31 mouse cellular contexts compared by ENCODE assay signal in genomic region chr6:91400514-91400913, GRCm38 (mm10). TPM values are rescaled to one million over a fixed set of nuclear protein-coding genes. Genes with fewer than 3 reads are reported as not detected.
DNase-seq lines count a peak whose midpoint lies in the region; ATAC-seq and TF ChIP-seq lines count a peak whose summit lies in the region.
"Had no signal": no experiment of that assay in that cellular context is flagged by ENCODE, and none has a peak within 500 bp of the region (broad histone marks: within the 10 kb centered on the region; RNA-seq: fewer than 3 reads in every experiment).

No protein-coding gene starts in this region.

- peak overlapping the region; percentile 9 for H3K4me3 ChIP-seq in cerebellum, adult 2 months (replicated peaks; ENCODE audit: insufficient read depth, low read depth, low read length)
- H3K4me3 ChIP-seq in hindbrain, embryonic 10.5 days, result no peak overlapping the region
- no peak overlapping the region for H3K4me3 ChIP-seq in hindbrain, embryonic 16.5 days (ENCODE audit: low read length)
- H3K4me3 ChIP-seq in neural tube, embryonic 15.5 days (replicated peaks), result no peak overlapping the region
- H3K4me3 ChIP-seq in midbrain, postnatal 0 days (ENCODE audit: low read depth, low read length), result no peak overlapping the region
- H3K4me3 ChIP-seq: embryonic facial prominence, embryonic 12.5 days; heart, embryonic 12.5 days; intestine, embryonic 15.5 days; limb, embryonic 12.5 days; neural tube, embryonic 12.5 days had no signal

- no peak overlapping the region for H3K4me2 ChIP-seq in hindbrain, embryonic 16.5 days (ENCODE audit: low read length)
- H3K4me2 ChIP-seq in neural tube, embryonic 15.5 days, result no peak overlapping the region
- no peak overlapping the region for H3K4me2 ChIP-seq in midbrain, postnatal 0 days (ENCODE audit: low read depth, low read length, poor library complexity, severe bottlenecking)
- H3K4me2 ChIP-seq: embryonic facial prominence, embryonic 12.5 days; heart, embryonic 12.5 days; intestine, embryonic 15.5 days; limb, embryonic 12.5 days; liver, embryonic 11.5 days; neural tube, embryonic 12.5 days had no signal

- DNase-seq in cerebellum, adult 2 months, result peak in 1 of 2 experiments; percentile 58
- no peak for DNase-seq in cerebellum, postnatal 4 days (ENCODE audit: low spot score in 2 of 2)
- DNase-seq in hindbrain, embryonic 10.5 days (ENCODE audit: low spot score), result no peak
- DNase-seq in neural tube, embryonic 10.5 days (ENCODE audit: extremely low spot score, low spot score), result no peak
- DNase-seq in midbrain, postnatal 0 days (ENCODE audit: low spot score), result no peak
- DNase-seq in frontal cortex, postnatal 14 days (ENCODE audit: low spot score in 2 of 2), result no peak
- DNase-seq: adrenal gland, adult 8-10 months; B cell, adult 2 months; gastrocnemius, postnatal 25 days; heart, adult 18-20 months; heart, postnatal 10 days; kidney, adult 9 months; kidney, postnatal 14 days; layer of hippocampus, postnatal 36 days; liver, postnatal 0 days; lung, postnatal 10 days; retina, postnatal 1 day; right cerebral cortex, postnatal 25 days; spleen, adult 18-20 months had no signal

- WGBS in cerebellum, adult 2 months, result 9% methylated on average over 12 of the region's 12 CpGs
- WGBS in hindbrain, embryonic 10.5 days, result 85% methylated on average over 12 of the region's 12 CpGs
- 73% methylated on average over 12 of the region's 12 CpGs for WGBS in hindbrain, embryonic 16.5 days
- WGBS in neural tube, embryonic 15.5 days, result 75% methylated on average over 12 of the region's 12 CpGs
- WGBS in midbrain, postnatal 0 days, result 82% methylated on average over 12 of the region's 12 CpGs

- H3K27ac ChIP-seq in cerebellum, adult 2 months (ENCODE audit: insufficient read depth, low read length), result peak overlapping the region; percentile 73
- H3K27ac ChIP-seq in hindbrain, embryonic 10.5 days, result peak overlapping the region; percentile 86
- H3K27ac ChIP-seq in hindbrain, embryonic 16.5 days (ENCODE audit: low read depth, low read length), result no peak overlapping the region; the same call in 1 of the 2 replicates
- 0 out of 2 replicates have a peak overlapping the region, but pooled peaks have one; percentile 15 for H3K27ac ChIP-seq in neural tube, embryonic 15.5 days (replicated peaks)
- no peak overlapping the region for H3K27ac ChIP-seq in midbrain, postnatal 0 days (ENCODE audit: low read depth, low read length)
- H3K27ac ChIP-seq: embryonic facial prominence, embryonic 12.5 days; intestine, embryonic 15.5 days; limb, embryonic 12.5 days; neural tube, embryonic 12.5 days had no signal

- H3K27me3 ChIP-seq in cerebellum, adult 2 months (ENCODE audit: control insufficient read depth, insufficient read depth, low read length), result no peaks in the 10 kb centered on the region
- H3K27me3 ChIP-seq in hindbrain, embryonic 10.5 days (ENCODE audit: insufficient read depth, poor library complexity, severe bottlenecking), result peaks cover 8% of the 10 kb centered on the region; the same call in 1 of the 2 replicates
- no peaks in the 10 kb centered on the region for H3K27me3 ChIP-seq in hindbrain, embryonic 16.5 days (replicated peaks; ENCODE audit: control insufficient read depth, insufficient read depth, low read length)
- no peaks in the 10 kb centered on the region for H3K27me3 ChIP-seq in neural tube, embryonic 15.5 days (replicated peaks)
- no peaks in the 10 kb centered on the region for H3K27me3 ChIP-seq in midbrain, postnatal 0 days (ENCODE audit: insufficient read depth, low read length)
- H3K27me3 ChIP-seq: neural tube, embryonic 12.5 days had no signal

- peaks cover 53% of the 10 kb centered on the region; the same call in 1 of the 2 replicates for H3K36me3 ChIP-seq in hindbrain, embryonic 10.5 days
- H3K36me3 ChIP-seq in hindbrain, embryonic 16.5 days (ENCODE audit: control insufficient read depth, insufficient read depth, low read length), result no peaks in the 10 kb centered on the region
- no peaks in the 10 kb centered on the region for H3K36me3 ChIP-seq in neural tube, embryonic 15.5 days
- H3K36me3 ChIP-seq in midbrain, postnatal 0 days (ENCODE audit: insufficient read depth, low read length), result no peaks in the 10 kb centered on the region; the same call in 1 of the 2 replicates
- H3K36me3 ChIP-seq: embryonic facial prominence, embryonic 12.5 days; G1E; heart, embryonic 12.5 days; intestine, embryonic 15.5 days; limb, embryonic 12.5 days; neural tube, embryonic 12.5 days had no signal

- TF ChIP-seq CTCF in cerebellum, adult 2 months (IDR thresholded peaks at IDR 0.05; ENCODE audit: borderline replicate concordance, insufficient read depth, low read depth, low read length), result no peak
- TF ChIP-seq CTCF in midbrain, postnatal 0 days (IDR thresholded peaks at IDR 0.05), result no peak

- no peaks in the 10 kb centered on the region for H3K9me3 ChIP-seq in hindbrain, embryonic 10.5 days
- H3K9me3 ChIP-seq in hindbrain, embryonic 16.5 days (ENCODE audit: control insufficient read depth, low read length), result no peaks in the 10 kb centered on the region
- no peaks in the 10 kb centered on the region for H3K9me3 ChIP-seq in neural tube, embryonic 15.5 days (replicated peaks)
- no peaks in the 10 kb centered on the region for H3K9me3 ChIP-seq in midbrain, postnatal 0 days (ENCODE audit: low read length)
- H3K9me3 ChIP-seq: embryonic facial prominence, embryonic 12.5 days; G1E; intestine, embryonic 15.5 days; limb, embryonic 12.5 days; neural tube, embryonic 12.5 days had no signal

- 0 out of 2 replicates have a peak, but pooled peaks have one; percentile 10 for TF ChIP-seq POLR2A in cerebellum, adult 2 months (IDR thresholded peaks at IDR 0.05; ENCODE audit: borderline replicate concordance, insufficient read depth, low read length)

- no peak for ATAC-seq in hindbrain, embryonic 16.5 days
- ATAC-seq in neural tube, embryonic 15.5 days (ENCODE audit: low FRiP score), result no peak
- no peak for ATAC-seq in midbrain, postnatal 0 days (ENCODE audit: low FRiP score)
- ATAC-seq: activated CD4-positive, CD25-positive, alpha-beta regulatory T cell, adult 4 months; forebrain, embryonic 14.5 days; intestine, embryonic 15.5 days; liver, postnatal 0 days had no signal

- H3K4me1 ChIP-seq in cerebellum, adult 2 months (ENCODE audit: control insufficient read depth, insufficient read depth, low read length), result peaks cover 44% of the 10 kb centered on the region
- H3K4me1 ChIP-seq in hindbrain, embryonic 10.5 days (replicated peaks), result peaks cover 43% of the 10 kb centered on the region
- H3K4me1 ChIP-seq in hindbrain, embryonic 16.5 days (ENCODE audit: control insufficient read depth, insufficient read depth, low read depth, low read length), result no peaks in the 10 kb centered on the region
- H3K4me1 ChIP-seq in neural tube, embryonic 15.5 days, result peaks cover 10% of the 10 kb centered on the region; the same call in 1 of the 2 replicates
- no peaks in the 10 kb centered on the region for H3K4me1 ChIP-seq in midbrain, postnatal 0 days (ENCODE audit: insufficient read depth, low read length)
- H3K4me1 ChIP-seq: embryonic facial prominence, embryonic 12.5 days; intestine, embryonic 15.5 days; limb, embryonic 12.5 days had no signal

- no peak overlapping the region for H3K9ac ChIP-seq in hindbrain, embryonic 16.5 days (ENCODE audit: low read depth, low read length)
- no peak overlapping the region for H3K9ac ChIP-seq in neural tube, embryonic 15.5 days (replicated peaks)
- 0 out of 2 replicates have a peak overlapping the region, but pooled peaks have one; percentile 2 for H3K9ac ChIP-seq in midbrain, postnatal 0 days (replicated peaks; ENCODE audit: low read length, poor library complexity, severe bottlenecking)
- H3K9ac ChIP-seq: embryonic facial prominence, embryonic 12.5 days; heart, embryonic 12.5 days; intestine, embryonic 15.5 days; limb, embryonic 12.5 days; liver, postnatal 0 days; neural tube, embryonic 12.5 days had no signal

RNA-seq across cellular contexts. Expression of gene Wnt7a, which starts 10.6 kb away (rescaled TPM):
- 40.7 and 47.2 TPM in 2 replicates for polyA plus RNA-seq in cerebellum, adult 2 months (2012; rRNA removed)
- 10.0 and 11.0 TPM in 2 replicates for polyA plus RNA-seq in hindbrain, embryonic 10.5 days (2016; fragmentation: Nextera tagmentation; extraction: Ambion mirVana)
- polyA plus RNA-seq in hindbrain, embryonic 16.5 days (2015; fragmentation: Nextera tagmentation; extraction: Ambion mirVana), result 7.9 and 11.2 TPM in 2 replicates
- 7.6 and 9.5 TPM in 2 replicates for polyA plus RNA-seq in neural tube, embryonic 15.5 days (2015; fragmentation: Nextera tagmentation; extraction: Ambion mirVana)
- total RNA-seq in midbrain, postnatal 0 days (2014; rRNA removed), result 12.9 TPM in 2 replicates
- 6.4 and 8.5 TPM in 2 replicates for polyA plus RNA-seq in midbrain, postnatal 0 days (2015; fragmentation: Nextera tagmentation; extraction: Ambion mirVana)
- total RNA-seq: adrenal gland, adult 8-10 months; CH12.LX; gastrocnemius, postnatal 25 days; heart, adult 18-20 months had no signal
- polyA plus RNA-seq: activated CD4-positive, CD25-positive, alpha-beta regulatory T cell, adult 4 months; G1E; intestine, embryonic 15.5 days had no signal

Comparison
In these comparisons a context has a peak if more than half of its experiments do, and no peak if none do; other contexts are left out.
1. H3K27ac ChIP-seq: peak in cerebellum, adult 2 months (single experiment), hindbrain, embryonic 10.5 days (single experiment) and neural tube, embryonic 15.5 days (single experiment); none in hindbrain, embryonic 16.5 days (single experiment) and midbrain, postnatal 0 days (single experiment).